Mouse (Mus musculus) lung, postnatal 4 days (tissue): ENCODE data around the gene Tmem256.
"Not testable (repeated sequence)": the region's sequence is repeated elsewhere in the genome, so short reads cannot be mapped to it uniquely, and the experiment has no call there.

Experiments used
- DNase-seq, 2 experiments: peaks; one replicate each; pipeline ENCODE4 v3.0.0; 2021

Tmem256 gene

GRCm38 (mm10) chr11:69858113-69858998, 20.0 kb downstream of the Tmem256 start, which contains the start of gene Tnk1:
TSS of gene Tnk1 (minus strand) at chr11:69858730.
- DNase-seq = peak; percentile 66 to 79

DNA sequence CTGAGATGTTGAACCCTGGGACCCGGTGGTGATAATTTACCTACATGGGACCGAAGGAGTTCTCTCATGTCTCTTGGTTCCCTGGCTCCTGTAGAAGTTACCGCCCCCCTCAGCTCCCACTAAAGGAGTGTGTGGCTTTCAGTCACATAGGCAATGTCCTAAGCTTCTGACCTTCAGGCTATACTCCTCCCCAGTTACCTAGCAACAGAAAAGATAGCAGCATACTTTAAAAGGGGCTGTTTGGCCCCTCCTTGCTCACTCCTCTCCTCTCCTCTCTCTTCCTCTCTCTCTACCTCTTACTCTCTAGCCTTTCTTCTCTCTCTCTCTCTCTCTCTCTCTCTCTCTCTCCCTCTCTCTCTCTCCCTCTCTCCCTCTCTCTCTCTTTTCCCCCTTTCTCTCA, 25.4 kb downstream of the Tmem256 start:
- DNase-seq = not testable (repeated sequence)

DNA sequence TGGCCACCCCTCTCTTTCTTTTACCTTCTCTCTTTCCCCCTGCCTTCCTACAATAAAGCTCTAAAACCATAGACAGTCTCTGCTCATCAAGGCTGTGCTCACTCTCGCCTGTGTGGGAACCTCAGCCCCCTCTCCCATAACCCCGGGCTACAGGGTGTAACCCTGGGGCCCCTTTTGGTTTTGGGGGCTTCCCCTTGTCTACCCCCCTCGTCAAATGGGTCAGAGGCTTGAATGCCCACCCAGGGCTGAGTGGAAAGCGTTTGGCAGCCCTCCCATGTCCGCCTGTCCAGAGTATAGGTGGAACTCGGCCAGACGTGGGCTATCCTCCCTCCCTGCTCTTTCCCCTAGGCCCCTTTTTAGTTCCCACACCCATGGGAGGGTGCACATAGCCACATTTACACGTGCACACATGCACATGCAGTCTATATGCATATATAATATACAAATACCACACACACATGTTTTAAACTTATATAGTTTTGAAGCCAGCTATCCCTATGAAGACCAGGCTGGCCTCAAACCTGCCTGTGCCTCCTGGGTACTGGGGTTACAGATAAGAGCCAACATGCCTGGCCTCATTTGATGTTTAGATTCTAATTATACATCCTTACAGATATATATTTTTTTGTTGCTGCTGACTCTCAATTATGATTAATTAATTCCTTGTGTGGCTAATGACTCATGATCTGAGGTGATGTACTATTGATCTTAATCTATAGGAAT, 26.0 kb downstream of the Tmem256 start:
- no peak for DNase-seq

- no peak for DNase-seq
Measured at GRCm38 (mm10) chr11:69865561-69865960, 27.2 kb downstream of the Tmem256 start.

- DNase-seq = no peak
Measured at GRCm38 (mm10) chr11:69867335-69867734, 29.0 kb downstream of the Tmem256 start.

DNA sequence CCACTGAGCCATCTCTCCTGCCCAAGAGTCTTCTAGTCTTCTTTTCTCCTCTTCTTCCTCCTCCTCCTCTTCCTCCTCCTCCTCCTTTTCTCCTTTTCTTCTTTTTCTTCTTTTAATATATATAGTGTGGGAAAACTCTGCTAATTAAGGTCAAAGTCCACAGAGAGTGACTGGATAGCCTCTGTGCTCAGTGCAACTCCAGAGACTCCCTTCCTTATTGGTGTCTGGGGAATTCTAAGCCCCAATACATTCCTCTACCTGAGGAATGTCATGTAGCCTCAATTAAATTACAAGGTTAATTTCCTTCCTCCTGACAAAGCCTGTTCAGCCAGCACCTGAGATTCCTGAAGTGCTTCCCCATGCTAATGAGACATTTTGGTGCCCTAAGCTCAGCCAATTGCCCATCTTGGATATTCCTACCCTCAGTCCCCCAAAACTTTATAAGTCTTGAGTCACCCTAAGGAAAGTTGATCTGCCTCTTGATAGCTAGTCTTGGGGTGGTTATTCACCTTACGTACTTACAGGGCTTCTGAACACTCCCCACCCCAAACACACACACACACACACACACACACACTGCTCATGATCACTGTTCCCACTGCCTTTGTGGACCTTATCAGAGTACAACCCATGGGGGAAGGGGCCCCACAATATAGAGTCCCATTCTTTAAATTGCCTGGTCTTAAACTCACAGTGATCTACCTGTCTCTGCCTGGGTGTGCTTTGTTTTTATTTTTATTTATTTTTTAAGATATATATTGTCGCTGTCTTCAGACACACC, 32.2 kb downstream of the Tmem256 start:
- DNase-seq = no peak

GRCm38 (mm10) chr11:69871822-69872221, 33.5 kb downstream of the Tmem256 start:
- DNase-seq = no peak

GRCm38 (mm10) chr11:69872451-69872850, 34.1 kb downstream of the Tmem256 start:
- no peak for DNase-seq

DNA sequence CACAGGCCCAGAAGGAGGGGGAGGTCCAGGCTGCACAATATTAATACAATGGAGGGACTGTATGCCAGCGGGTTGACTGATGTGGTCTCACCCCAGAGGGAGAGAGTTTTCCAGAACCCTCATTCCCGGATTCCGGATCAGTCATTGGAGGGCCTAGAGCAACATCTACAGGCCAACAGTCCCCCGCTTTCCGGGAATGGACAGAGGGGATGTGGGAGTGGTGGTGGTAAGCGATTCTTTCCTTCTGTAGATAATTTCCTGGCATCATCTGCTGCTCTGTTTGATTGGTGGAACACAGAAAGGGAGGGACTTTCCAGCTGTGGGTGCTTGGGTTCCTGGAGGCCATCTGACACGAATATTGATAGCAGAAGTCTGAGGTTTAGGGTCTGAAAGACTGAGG, 37.9 kb downstream of the Tmem256 start:
- DNase-seq = peak; percentile 81 to 89

DNA sequence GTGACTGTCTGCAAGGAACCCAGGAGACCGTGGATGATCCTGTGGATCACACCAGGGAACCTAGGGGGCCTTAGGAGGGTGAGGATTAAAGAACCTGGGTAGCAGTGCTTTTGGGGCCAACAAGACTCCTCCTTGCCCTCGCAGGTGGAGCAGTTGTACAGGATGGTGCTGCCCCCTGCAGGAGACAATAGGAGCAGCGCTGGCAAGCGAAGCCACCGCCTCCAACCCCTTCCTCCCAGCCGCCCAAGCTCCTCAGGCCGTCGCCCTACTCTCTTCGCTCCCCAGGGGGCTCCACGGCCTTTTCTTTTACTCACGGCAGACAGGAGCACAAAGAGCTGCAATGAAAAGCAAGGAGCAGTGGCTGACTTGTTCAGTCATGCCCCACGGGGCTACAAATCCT, 38.6 kb downstream of the Tmem256 start:
- peak; percentile 92 to 95 for DNase-seq

- DNase-seq = no peak
Measured at GRCm38 (mm10) chr11:69877878-69878277, 39.6 kb downstream of the Tmem256 start, which contains the start of gene Tmem95. TSS of gene Tmem95 (minus strand) at chr11:69878018.

DNA sequence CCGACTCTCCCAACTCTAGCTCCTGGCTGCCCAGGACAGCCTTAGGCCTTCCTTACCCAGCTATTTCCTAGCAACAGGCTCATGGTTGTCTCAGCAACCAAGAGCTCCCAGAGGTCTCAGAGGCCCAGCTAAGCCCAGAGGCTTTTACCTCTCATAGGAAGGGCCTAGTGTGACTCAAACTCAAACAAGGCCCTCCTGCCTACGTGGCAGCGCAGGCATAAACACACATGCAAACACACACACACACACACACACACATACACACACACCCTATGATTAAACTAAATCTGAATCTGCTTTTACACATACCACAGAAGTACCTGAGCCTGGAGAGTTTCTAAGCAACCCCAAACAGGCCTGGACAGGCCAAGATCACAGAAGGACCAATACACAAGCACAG, 40.1 kb downstream of the Tmem256 start:
- no peak for DNase-seq

GRCm38 (mm10) chr11:69878952-69879351, 40.6 kb downstream of the Tmem256 start:
- no peak for DNase-seq

- DNase-seq = no peak
Measured at GRCm38 (mm10) chr11:69879711-69880110, 41.4 kb downstream of the Tmem256 start.

- peak in 1 of 2 experiments; percentile 87 for DNase-seq
Measured at GRCm38 (mm10) chr11:69880506-69880852, 42.2 kb downstream of the Tmem256 start.

GRCm38 (mm10) chr11:69880853-69881603, 42.7 kb downstream of the Tmem256 start, which contains the start of gene Kctd11:
TSS of gene Kctd11 (minus strand) at chr11:69881406.
- DNase-seq = peak; percentile 94 to 96

DNA sequence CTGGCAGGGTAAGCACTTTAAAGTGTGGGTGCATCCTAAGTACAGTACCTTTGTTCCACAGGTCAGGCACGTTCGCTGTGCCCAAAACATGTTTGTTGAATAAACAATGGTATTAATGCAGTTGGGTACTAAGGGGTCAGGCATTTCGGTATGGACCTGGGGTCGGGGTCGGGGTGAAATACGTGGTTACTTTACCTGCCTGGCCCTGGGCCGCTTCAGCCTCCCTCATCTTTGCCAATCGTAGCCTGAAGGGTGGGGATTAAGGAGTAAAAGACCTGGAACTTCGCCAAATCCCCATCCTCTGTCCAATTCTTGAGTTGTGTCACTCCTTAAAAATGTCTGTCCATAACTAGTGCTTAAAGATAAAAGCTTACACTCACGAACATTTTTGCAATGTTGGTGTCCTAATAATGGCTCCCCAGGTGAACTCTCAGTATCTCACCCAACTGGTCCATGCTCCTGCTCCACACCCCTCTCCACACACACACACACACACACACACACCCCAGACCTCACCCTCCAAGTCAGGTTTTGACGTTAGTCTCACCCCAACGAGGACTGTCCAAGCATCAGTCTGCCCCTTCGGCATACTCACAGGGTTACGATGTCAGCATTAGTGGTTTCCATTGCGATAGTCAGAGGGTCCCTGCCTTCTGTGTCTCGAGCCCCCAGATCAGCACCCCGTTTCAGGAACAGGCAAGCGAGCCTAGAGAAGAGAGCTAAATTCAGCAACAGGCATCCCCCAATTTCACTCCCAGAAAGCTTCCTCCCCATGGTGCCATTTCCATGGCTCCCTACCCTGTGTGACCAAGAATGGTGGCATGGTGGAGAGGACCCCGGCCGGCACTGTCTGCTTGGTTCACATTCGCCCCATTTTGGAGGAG, 43.7 kb downstream of the Tmem256 start:
- DNase-seq = no peak

DNA sequence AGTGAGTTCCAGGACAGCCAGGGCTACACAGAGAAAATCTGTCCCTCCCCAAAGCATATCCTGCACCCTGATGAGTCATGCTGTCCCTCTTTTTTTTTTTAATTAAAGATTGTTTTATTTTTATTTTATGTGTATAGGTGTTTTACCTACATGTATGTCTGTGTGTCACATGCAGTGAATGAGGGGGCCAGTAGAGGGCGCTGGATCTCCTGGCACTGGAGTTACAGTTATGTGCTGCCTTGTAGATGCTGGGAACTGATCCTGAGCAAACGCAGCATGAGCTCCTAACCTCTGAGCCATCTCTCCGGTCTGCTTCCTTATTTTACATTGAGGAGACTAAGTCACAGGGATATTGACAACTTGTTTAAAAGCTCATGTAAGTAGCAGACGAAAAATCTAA, 44.8 kb downstream of the Tmem256 start:
- peak in 1 of 2 experiments; percentile 49 for DNase-seq

- DNase-seq = no peak
Measured at GRCm38 (mm10) chr11:69883527-69884151, 45.3 kb downstream of the Tmem256 start.

DNA sequence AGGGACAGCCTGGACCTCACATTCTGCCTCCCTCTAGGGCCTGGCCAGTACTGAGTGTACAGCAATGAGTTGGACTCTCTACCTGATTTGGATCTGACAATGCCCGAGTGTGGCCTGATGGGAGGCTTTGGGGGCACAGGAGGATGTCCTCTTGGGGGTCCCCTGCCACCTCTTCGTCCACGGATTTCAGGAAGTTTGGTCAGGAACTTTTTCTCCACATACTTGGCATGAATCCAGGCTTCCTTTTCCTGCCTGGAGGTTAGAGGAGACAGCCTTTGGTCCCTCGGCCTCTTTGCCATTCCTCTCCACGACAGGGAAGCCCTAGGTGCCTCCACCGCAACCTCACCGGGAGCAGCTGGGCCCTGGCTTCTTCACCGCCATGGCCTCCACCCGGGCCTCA, 45.9 kb downstream of the Tmem256 start:
- DNase-seq = peak in 1 of 2 experiments; percentile 28

DNA sequence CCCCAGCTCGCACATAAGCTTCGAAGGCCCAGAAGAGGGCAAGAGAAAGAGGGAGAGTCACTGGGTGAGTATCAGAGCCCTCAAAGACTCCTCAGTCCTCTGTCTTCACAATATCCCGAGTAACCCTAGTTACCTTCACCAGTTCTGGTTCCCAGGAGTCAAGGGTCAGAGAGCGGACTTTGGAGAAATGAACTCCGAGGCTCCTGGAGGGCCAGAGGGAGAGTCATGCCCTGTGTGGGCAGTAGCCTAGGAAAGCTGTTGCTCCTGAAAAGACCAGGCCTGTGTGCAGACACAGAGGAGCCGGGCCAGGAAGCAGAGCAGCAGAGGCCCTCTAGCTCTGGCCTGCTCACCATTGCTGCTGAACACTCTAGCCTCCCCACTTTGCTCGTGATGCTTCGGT, 46.3 kb downstream of the Tmem256 start:
- no peak for DNase-seq
